ENCODE assay signal across 16 mouse cellular contexts in genomic region chr9:54629613-54630261, GRCm38 (mm10). TPM values are rescaled to one million over a fixed set of nuclear protein-coding genes. Genes with fewer than 3 reads are reported as not detected.
DNase-seq lines count a peak whose midpoint lies in the region; ATAC-seq and TF ChIP-seq lines count a peak whose summit lies in the region.
"Had no signal": no experiment of that assay in that cellular context is flagged by ENCODE, and none has a peak within 500 bp of the region (broad histone marks: within the 10 kb centered on the region; RNA-seq: fewer than 3 reads in every experiment).

No protein-coding gene starts in this region.

- WGBS in cerebellum, adult 2 months: 9% methylated on average over 5 of the region's 5 CpGs
- WGBS in stomach, postnatal 0 days: 87% methylated on average over 5 of the region's 5 CpGs
- 88% methylated on average over 5 of the region's 5 CpGs for WGBS in heart, adult 2 months

- H3K36me3 ChIP-seq in stomach, postnatal 0 days (ENCODE audit: control insufficient read depth, insufficient read depth, low read length): no peaks in the 10 kb centered on the region
- H3K36me3 ChIP-seq in heart, adult 2 months (ENCODE audit: control insufficient read depth, insufficient read depth, low read length): no peaks in the 10 kb centered on the region
- H3K36me3 ChIP-seq: heart, embryonic 15.5 days; midbrain, embryonic 12.5 days; neural tube, embryonic 12.5 days had no signal

- H3K79me2 ChIP-seq in heart, adult 2 months (replicated peaks; ENCODE audit: control insufficient read depth, insufficient read depth, low read length): no peaks in the 10 kb centered on the region

- peaks cover 8% of the 10 kb centered on the region; the same call in 1 of the 2 replicates for H3K4me1 ChIP-seq in cerebellum, adult 2 months (ENCODE audit: control insufficient read depth, insufficient read depth, low read length)
- H3K4me1 ChIP-seq in stomach, postnatal 0 days (replicated peaks; ENCODE audit: control insufficient read depth, insufficient read depth): no peaks in the 10 kb centered on the region
- H3K4me1 ChIP-seq in heart, adult 2 months (ENCODE audit: control insufficient read depth, insufficient read depth, low read length): no peaks in the 10 kb centered on the region
- H3K4me1 ChIP-seq: midbrain, embryonic 12.5 days; neural tube, embryonic 12.5 days had no signal

- peak; percentile 14 for DNase-seq in embryo, embryonic 11 days
- DNase-seq in embryo, embryonic 10 days (ENCODE audit: low spot score): no peak
- DNase-seq in right cerebral cortex, postnatal 10 days (ENCODE audit: low spot score in 2 of 2): peak; percentile 42
- DNase-seq in right cerebral cortex, postnatal 14 days: no peak
- peak; percentile 37 to 60 for DNase-seq in cerebellum, adult 2 months
- DNase-seq in stomach, postnatal 0 days (ENCODE audit: low spot score): no peak
- DNase-seq in heart, adult 2 months: no peak
- no peak for DNase-seq in gastrocnemius, postnatal 36 days
- DNase-seq: gastrocnemius, postnatal 10 days; liver, postnatal 0 days; right cerebral cortex, postnatal 25 days had no signal

- no peak overlapping the region for H3K9ac ChIP-seq in stomach, postnatal 0 days (ENCODE audit: low read length)
- H3K9ac ChIP-seq in heart, adult 2 months (ENCODE audit: low read depth, low read length): no peak overlapping the region
- H3K9ac ChIP-seq: heart, embryonic 15.5 days; liver, postnatal 0 days; midbrain, embryonic 12.5 days; neural tube, embryonic 12.5 days had no signal

- H3K9me3 ChIP-seq in stomach, postnatal 0 days (ENCODE audit: control insufficient read depth, low read length): 0 out of 2 replicates have a peak, but pooled peaks cover 2% of the 10 kb centered on the region
- H3K9me3 ChIP-seq: heart, embryonic 15.5 days; midbrain, embryonic 12.5 days; neural tube, embryonic 12.5 days had no signal

- no peak overlapping the region; the same call in 1 of the 2 replicates for H3K27ac ChIP-seq in cerebellum, adult 2 months (ENCODE audit: insufficient read depth, low read length)
- H3K27ac ChIP-seq in stomach, postnatal 0 days (replicated peaks): no peak overlapping the region
- H3K27ac ChIP-seq in heart, adult 2 months: no peak overlapping the region
- H3K27ac ChIP-seq: heart, embryonic 15.5 days; midbrain, embryonic 12.5 days; neural tube, embryonic 12.5 days had no signal

- H3K4me2 ChIP-seq in stomach, postnatal 0 days (replicated peaks; ENCODE audit: low read depth): no peak overlapping the region
- H3K4me2 ChIP-seq: heart, embryonic 15.5 days; midbrain, embryonic 12.5 days; neural tube, embryonic 12.5 days had no signal

- TF ChIP-seq CTCF in cerebellum, adult 2 months (IDR thresholded peaks at IDR 0.05; ENCODE audit: borderline replicate concordance, insufficient read depth, low read depth, low read length): peak; percentile 39; the same call in 1 of the 2 replicates
- TF ChIP-seq CTCF in stomach, postnatal 0 days (IDR thresholded peaks at IDR 0.05; ENCODE audit: low read depth): peak; percentile 51
- TF ChIP-seq CTCF in heart, adult 2 months (IDR thresholded peaks at IDR 0.05): no peak

- no peak for TF ChIP-seq EP300 in stomach, postnatal 0 days (optimal IDR thresholded peaks at IDR 0.05)
- TF ChIP-seq EP300 in heart, adult 2 months (IDR thresholded peaks at IDR 0.05; ENCODE audit: insufficient read depth, low read depth, low read length): no peak

- TF ChIP-seq POLR2A in cerebellum, adult 2 months (IDR thresholded peaks at IDR 0.05; ENCODE audit: borderline replicate concordance, insufficient read depth, low read length): no peak
- TF ChIP-seq POLR2A in heart, adult 2 months (IDR thresholded peaks at IDR 0.05; ENCODE audit: insufficient read depth, low read depth, low read length): no peak

- intact Hi-C loops in heart, adult 2 months (cut with DNase I): no loop called here
- intact Hi-C loops in gastrocnemius, postnatal 36 days (cut with DNase I): no loop called here

- no peaks in the 10 kb centered on the region for H3K27me3 ChIP-seq in cerebellum, adult 2 months (ENCODE audit: control insufficient read depth, insufficient read depth, low read length)
- H3K27me3 ChIP-seq in stomach, postnatal 0 days (ENCODE audit: control insufficient read depth, insufficient read depth, low read length): no peaks in the 10 kb centered on the region
- H3K27me3 ChIP-seq in heart, adult 2 months (ENCODE audit: control insufficient read depth, insufficient read depth, low read length): no peaks in the 10 kb centered on the region
- H3K27me3 ChIP-seq: heart, embryonic 15.5 days; midbrain, embryonic 12.5 days; neural tube, embryonic 12.5 days had no signal

- no peak for ATAC-seq in stomach, postnatal 0 days (ENCODE audit: low FRiP score, low TSS enrichment)
- ATAC-seq: hindbrain, embryonic 16.5 days; liver, postnatal 0 days had no signal

- no peak overlapping the region for H3K4me3 ChIP-seq in cerebellum, adult 2 months (replicated peaks; ENCODE audit: insufficient read depth, low read depth, low read length)
- no peak overlapping the region for H3K4me3 ChIP-seq in stomach, postnatal 0 days (ENCODE audit: low read depth, low read length)
- no peak overlapping the region for H3K4me3 ChIP-seq in heart, adult 2 months
- H3K4me3 ChIP-seq: heart, embryonic 15.5 days; midbrain, embryonic 12.5 days; neural tube, embryonic 12.5 days had no signal

RNA-seq across cellular contexts. Expression of gene Acsbg1, which starts 31.9 kb away (rescaled TPM):
- polyA plus RNA-seq in cerebellum, adult 2 months (2012; rRNA removed): 270 and 289 TPM in 2 replicates
- polyA plus RNA-seq in stomach, postnatal 0 days (2015; fragmentation: Nextera tagmentation; extraction: Ambion mirVana): 57.7 and 68.3 TPM in 2 replicates
- under 1 TPM; 0.30 to 0.31 TPM for total RNA-seq in heart, adult 2 months (2021)
- 0.70 and 0.85 TPM in 2 replicates for polyA plus RNA-seq in heart, adult 2 months (2012; rRNA removed)
- total RNA-seq in gastrocnemius, postnatal 36 days (2021): under 1 TPM; 0.17 to 0.61 TPM
- total RNA-seq: common myeloid progenitor, adult 5-6 weeks had no signal
- polyA plus RNA-seq: heart, embryonic 15.5 days had no signal

RNA-seq across cellular contexts. Expression of gene Idh3a, which starts 43.6 kb away (rescaled TPM):
- 209 and 211 TPM in 2 replicates for polyA plus RNA-seq in cerebellum, adult 2 months (2012; rRNA removed)
- polyA plus RNA-seq in stomach, postnatal 0 days (2015; fragmentation: Nextera tagmentation; extraction: Ambion mirVana): 105 TPM in 2 replicates
- total RNA-seq in heart, adult 2 months (2021): 100 to 1,000 TPM; 507 to 582 TPM
- polyA plus RNA-seq in heart, adult 2 months (2012; rRNA removed): 367 and 618 TPM in 2 replicates
- 100 to 1,000 TPM; 564 to 571 TPM for total RNA-seq in gastrocnemius, postnatal 36 days (2021)

Comparison
In these comparisons a context has a peak if more than half of its experiments do, and no peak if none do; other contexts are left out.
1. DNase-seq: peak in embryo, embryonic 11 days (single experiment), right cerebral cortex, postnatal 10 days (2 of 2) and cerebellum, adult 2 months (2 of 2); none in embryo, embryonic 10 days (single experiment), right cerebral cortex, postnatal 14 days (single experiment), stomach, postnatal 0 days (single experiment), heart, adult 2 months (0 of 2) and gastrocnemius, postnatal 36 days (0 of 2).
2. RNA of gene Acsbg1, which starts 31.9 kb away (polyA plus RNA-seq): 270 to 289 TPM in cerebellum, adult 2 months and 57.7 to 68.3 TPM in stomach, postnatal 0 days; 0.70 to 0.85 TPM in heart, adult 2 months; every median in the first group is over 10 times any median in the second.